Mouse (Mus musculus): Measurements from ENCODE around the gene Enah. TPM values are rescaled to one million over a fixed set of nuclear protein-coding genes. Genes with fewer than 3 reads are reported as not detected.

Enah gene
- polyA plus RNA-seq, 1 experiment = 10.1 TPM

DNA sequence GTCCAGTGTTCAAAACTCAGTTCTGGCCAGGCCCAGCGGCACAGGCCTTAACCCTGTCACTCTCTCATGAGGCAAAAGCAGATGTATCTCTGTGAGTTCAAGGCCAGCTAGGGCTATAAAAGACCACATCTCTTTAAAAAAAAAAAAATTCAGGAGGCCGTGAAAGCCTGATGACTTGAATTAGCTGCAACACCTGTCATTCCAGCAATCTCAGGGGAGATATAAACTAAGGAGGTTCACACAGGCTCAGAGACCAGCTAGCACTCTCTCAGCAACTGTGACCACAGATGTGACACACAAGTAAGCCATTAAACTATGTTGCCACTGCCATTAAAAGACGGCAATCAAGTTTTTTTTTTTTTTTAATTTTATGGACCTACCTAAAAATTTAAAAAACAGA, 56.0 kb downstream of the Enah start:
- TF ChIP-seq CTCF (conservative IDR thresholded peaks at IDR 0.05; ENCODE audit: insufficient read depth, insufficient read length, low read depth, low read length) (no peak), POLR2A (IDR thresholded peaks at IDR 0.05; ENCODE audit: low read depth, low read length) (no peak)
- WGBS = 80% methylated on average over 3 of the region's 3 CpGs
- Histone ChIP-seq H3K4me3 (ENCODE audit: insufficient read depth, low read depth, low read length) (no peak overlapping the region), H3K27ac (ENCODE audit: insufficient read depth, low read depth, low read length) (no peak overlapping the region), H3K27me3 (replicated peaks; ENCODE audit: control insufficient read depth, insufficient read depth, low read length) (no peaks in the 10 kb centered on the region), H3K36me3 (ENCODE audit: control insufficient read depth, insufficient read depth, low read length) (no peaks in the 10 kb centered on the region; the same call in 1 of the 2 replicates), H3K4me1 (ENCODE audit: control insufficient read depth, insufficient read depth, low read length) (peaks cover 6% of the 10 kb centered on the region; the same call in 1 of the 2 replicates)
- DNase-seq = no peak

DNA sequence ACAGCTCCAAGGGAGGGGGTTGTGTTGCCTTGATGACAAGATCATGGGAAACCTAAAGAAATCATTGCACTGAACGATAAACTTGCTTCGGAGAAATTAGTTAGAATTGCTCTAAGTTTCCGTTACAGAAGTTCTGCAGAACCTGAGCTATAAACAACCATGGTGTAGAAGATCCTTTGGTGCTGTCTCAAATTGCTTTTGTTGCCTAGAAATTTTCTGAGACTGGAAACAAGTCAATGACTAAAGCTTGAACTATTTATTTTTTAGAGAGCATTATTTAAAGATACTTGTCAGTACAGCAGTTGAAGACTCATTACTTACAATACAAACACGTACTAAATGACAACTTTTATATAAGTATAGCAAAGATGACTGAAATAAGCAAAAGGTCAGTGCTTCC, 56.4 kb downstream of the Enah start:
- Histone ChIP-seq H3K4me1 (ENCODE audit: control insufficient read depth, insufficient read depth, low read length) (peaks cover 6% of the 10 kb centered on the region; the same call in 1 of the 2 replicates), H3K27me3 (replicated peaks; ENCODE audit: control insufficient read depth, insufficient read depth, low read length) (no peaks in the 10 kb centered on the region), H3K4me3 (ENCODE audit: insufficient read depth, low read depth, low read length) (no peak overlapping the region), H3K36me3 (ENCODE audit: control insufficient read depth, insufficient read depth, low read length) (no peaks in the 10 kb centered on the region; the same call in 1 of the 2 replicates), H3K27ac (ENCODE audit: insufficient read depth, low read depth, low read length) (no peak overlapping the region)
- no peak for DNase-seq
- TF ChIP-seq POLR2A (IDR thresholded peaks at IDR 0.05; ENCODE audit: low read depth, low read length) (no peak), CTCF (conservative IDR thresholded peaks at IDR 0.05; ENCODE audit: insufficient read depth, insufficient read length, low read depth, low read length) (no peak)
- 89% methylated on average over 4 of the region's 4 CpGs for WGBS

DNA sequence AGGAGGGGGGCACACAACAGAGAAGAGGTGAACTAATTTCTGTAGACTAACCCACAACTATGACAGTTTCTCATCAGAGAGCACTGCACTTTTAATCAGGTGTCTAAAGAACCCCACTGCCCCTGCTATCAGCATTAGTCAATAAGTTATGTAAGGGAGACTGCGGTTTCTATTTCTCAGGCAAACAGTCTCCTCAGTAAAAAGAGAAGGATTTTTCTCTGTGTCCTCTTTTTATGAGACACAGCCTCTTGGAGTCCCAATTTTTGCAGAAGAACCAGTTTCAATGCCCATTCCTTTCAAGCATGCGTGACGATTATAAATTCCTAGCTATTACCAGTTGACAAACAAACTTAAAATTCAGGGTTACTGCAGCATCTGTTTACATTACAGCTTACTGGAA, 59.4 kb downstream of the Enah start:
- Histone ChIP-seq H3K27me3 (replicated peaks; ENCODE audit: control insufficient read depth, insufficient read depth, low read length) (no peaks in the 10 kb centered on the region), H3K4me1 (ENCODE audit: control insufficient read depth, insufficient read depth, low read length) (peaks cover 6% of the 10 kb centered on the region; the same call in 1 of the 2 replicates), H3K36me3 (ENCODE audit: control insufficient read depth, insufficient read depth, low read length) (no peaks in the 10 kb centered on the region), H3K4me3 (ENCODE audit: insufficient read depth, low read depth, low read length) (no peak overlapping the region), H3K27ac (ENCODE audit: insufficient read depth, low read depth, low read length) (peak overlapping the region; percentile 89)
- WGBS = 64% methylated on average over 3 of the region's 3 CpGs
- no peak for TF ChIP-seq POLR2A (IDR thresholded peaks at IDR 0.05; ENCODE audit: low read depth, low read length)
- TF ChIP-seq CTCF (conservative IDR thresholded peaks at IDR 0.05; ENCODE audit: insufficient read depth, insufficient read length, low read depth, low read length) = no peak
- DNase-seq = peak; percentile 15

DNA sequence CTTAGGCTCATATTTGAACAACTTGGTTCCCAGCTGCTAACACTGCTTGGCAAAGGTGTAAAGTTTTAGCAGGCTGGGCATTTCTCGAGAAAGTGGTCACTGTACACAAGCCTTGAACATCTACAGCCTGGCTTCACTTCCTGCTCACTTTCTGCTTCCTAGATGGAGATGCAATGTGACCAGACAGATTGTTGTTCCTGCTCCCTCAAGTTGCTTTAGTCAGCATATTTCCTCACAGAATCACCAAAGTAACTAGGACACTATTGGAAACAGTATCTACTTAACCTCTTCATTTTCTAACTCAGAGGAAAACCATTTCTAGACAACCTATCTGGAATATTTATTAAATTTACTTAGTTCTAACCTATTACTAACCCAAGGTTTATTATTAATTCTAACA, 61.4 kb downstream of the Enah start:
- WGBS = 89% methylated on average over 1 of the region's 1 CpGs
- TF ChIP-seq CTCF (conservative IDR thresholded peaks at IDR 0.05; ENCODE audit: insufficient read depth, insufficient read length, low read depth, low read length) (no peak), POLR2A (IDR thresholded peaks at IDR 0.05; ENCODE audit: low read depth, low read length) (no peak)
- no peaks in the 10 kb centered on the region for H3K27me3 ChIP-seq (replicated peaks; ENCODE audit: control insufficient read depth, insufficient read depth, low read length)

DNA sequence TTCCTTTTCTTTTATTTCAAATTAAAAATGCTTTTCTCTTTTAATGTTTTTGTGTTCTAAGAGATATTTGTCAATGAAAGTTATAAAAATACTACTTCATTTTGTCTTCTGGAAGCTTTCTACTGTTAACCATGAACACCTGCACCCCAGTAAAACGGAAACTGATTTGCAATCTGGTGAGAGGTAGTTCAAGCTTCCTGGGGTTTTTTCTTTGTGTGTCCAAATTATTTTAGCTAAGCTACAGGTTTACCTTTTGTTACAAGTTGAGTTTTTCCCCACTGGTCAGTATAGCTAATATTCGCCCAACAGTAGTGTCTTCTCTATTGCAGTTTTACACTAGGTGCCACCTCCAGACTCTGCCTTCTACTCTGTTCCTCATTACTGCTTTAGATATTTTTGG, 62.1 kb downstream of the Enah start:
- TF ChIP-seq POLR2A (IDR thresholded peaks at IDR 0.05; ENCODE audit: low read depth, low read length) = no peak
- TF ChIP-seq CTCF (conservative IDR thresholded peaks at IDR 0.05; ENCODE audit: insufficient read depth, insufficient read length, low read depth, low read length) = no peak
- Histone ChIP-seq H3K4me1 (ENCODE audit: control insufficient read depth, insufficient read depth, low read length) (peaks cover 6% of the 10 kb centered on the region; the same call in 1 of the 2 replicates), H3K4me3 (ENCODE audit: insufficient read depth, low read depth, low read length) (no peak overlapping the region), H3K36me3 (ENCODE audit: control insufficient read depth, insufficient read depth, low read length) (no peaks in the 10 kb centered on the region), H3K27ac (ENCODE audit: insufficient read depth, low read depth, low read length) (no peak overlapping the region), H3K27me3 (replicated peaks; ENCODE audit: control insufficient read depth, insufficient read depth, low read length) (no peaks in the 10 kb centered on the region)
- WGBS = 97% methylated on average over 2 of the region's 2 CpGs
- DNase-seq = no peak

More for the DNA sequence above, 61.4 kb downstream of the Enah start:
- Histone ChIP-seq H3K36me3 (ENCODE audit: control insufficient read depth, insufficient read depth, low read length) (no peaks in the 10 kb centered on the region), H3K4me1 (ENCODE audit: control insufficient read depth, insufficient read depth, low read length) (peaks cover 6% of the 10 kb centered on the region; the same call in 1 of the 2 replicates), H3K27ac (ENCODE audit: insufficient read depth, low read depth, low read length) (no peak overlapping the region), H3K4me3 (ENCODE audit: insufficient read depth, low read depth, low read length) (no peak overlapping the region)
- no peak for DNase-seq

DNA sequence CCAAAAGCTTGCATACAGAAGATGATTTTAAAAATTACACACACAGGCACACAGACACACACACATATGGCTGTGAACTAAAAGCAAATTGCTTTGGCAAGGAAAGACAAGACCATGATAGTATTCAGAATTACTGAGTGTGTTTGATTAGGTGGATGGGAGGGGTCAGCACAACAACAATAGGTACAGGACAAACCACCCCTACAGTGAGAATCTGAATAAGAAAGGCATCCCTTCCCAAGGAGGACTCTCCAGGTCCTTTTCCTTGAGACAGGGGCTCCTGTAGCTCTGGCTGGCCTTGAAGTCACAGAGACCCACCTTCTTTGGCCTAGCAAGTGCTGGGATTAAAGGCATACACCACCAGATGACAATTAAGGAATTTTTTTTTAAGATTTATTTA, 66.2 kb downstream of the Enah start:
- Histone ChIP-seq H3K4me1 (ENCODE audit: control insufficient read depth, insufficient read depth, low read length) (no peaks in the 10 kb centered on the region), H3K36me3 (ENCODE audit: control insufficient read depth, insufficient read depth, low read length) (no peaks in the 10 kb centered on the region), H3K4me3 (ENCODE audit: insufficient read depth, low read depth, low read length) (no peak overlapping the region), H3K27me3 (replicated peaks; ENCODE audit: control insufficient read depth, insufficient read depth, low read length) (no peaks in the 10 kb centered on the region), H3K27ac (ENCODE audit: insufficient read depth, low read depth, low read length) (no peak overlapping the region)
- no peak for DNase-seq
- no peak for TF ChIP-seq CTCF (conservative IDR thresholded peaks at IDR 0.05; ENCODE audit: insufficient read depth, insufficient read length, low read depth, low read length)
- no peak for TF ChIP-seq POLR2A (IDR thresholded peaks at IDR 0.05; ENCODE audit: low read depth, low read length)

DNA sequence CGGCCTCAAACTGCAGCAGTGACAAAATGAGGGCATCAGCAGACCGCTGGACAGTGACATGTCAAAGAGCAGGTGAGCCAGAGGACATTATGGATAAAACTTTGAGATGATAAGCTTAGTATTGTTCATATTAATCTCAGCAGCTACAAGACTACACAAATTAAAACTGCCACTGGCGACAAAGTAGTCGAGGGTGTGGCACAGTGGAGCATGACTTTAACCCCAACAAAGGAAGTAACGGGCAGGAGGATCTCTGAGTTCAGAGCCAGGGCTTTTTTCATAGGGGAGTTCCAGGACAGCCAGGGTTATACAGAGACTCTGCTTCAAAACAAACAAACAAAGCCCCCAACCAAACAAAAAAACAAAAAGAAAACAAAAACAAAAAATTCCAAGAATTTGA, 68.5 kb downstream of the Enah start:
- Histone ChIP-seq H3K27ac (ENCODE audit: insufficient read depth, low read depth, low read length) (no peak overlapping the region), H3K27me3 (replicated peaks; ENCODE audit: control insufficient read depth, insufficient read depth, low read length) (no peaks in the 10 kb centered on the region), H3K36me3 (ENCODE audit: control insufficient read depth, insufficient read depth, low read length) (no peaks in the 10 kb centered on the region), H3K4me1 (ENCODE audit: control insufficient read depth, insufficient read depth, low read length) (no peaks in the 10 kb centered on the region), H3K4me3 (ENCODE audit: insufficient read depth, low read depth, low read length) (no peak overlapping the region)
- 57% methylated on average over 5 of the region's 5 CpGs for WGBS
- TF ChIP-seq POLR2A (IDR thresholded peaks at IDR 0.05; ENCODE audit: low read depth, low read length) (no peak), CTCF (conservative IDR thresholded peaks at IDR 0.05; ENCODE audit: insufficient read depth, insufficient read length, low read depth, low read length) (no peak)
- no peak for DNase-seq
